Mouse (Mus musculus) liver, adult 2 months (tissue): Measurements from ENCODE around the gene Prkch.

Source experiments
- CTCF ChIP-seq: fragments of 200-500 bp; IDR thresholded peaks from 2 replicates; pipeline ENCODE4 v1.5.1; 2011; ENCODE audit warnings: low read depth, low read length, control low read depth
- POLR2A ChIP-seq: fragments of 200-500 bp; IDR thresholded peaks from 2 replicates; pipeline ENCODE4 v1.6.1; 2011; ENCODE audit warnings: low read length, control low read depth; ENCODE audit not compliant: insufficient read depth; ENCODE audit errors: extremely low read depth

DNA sequence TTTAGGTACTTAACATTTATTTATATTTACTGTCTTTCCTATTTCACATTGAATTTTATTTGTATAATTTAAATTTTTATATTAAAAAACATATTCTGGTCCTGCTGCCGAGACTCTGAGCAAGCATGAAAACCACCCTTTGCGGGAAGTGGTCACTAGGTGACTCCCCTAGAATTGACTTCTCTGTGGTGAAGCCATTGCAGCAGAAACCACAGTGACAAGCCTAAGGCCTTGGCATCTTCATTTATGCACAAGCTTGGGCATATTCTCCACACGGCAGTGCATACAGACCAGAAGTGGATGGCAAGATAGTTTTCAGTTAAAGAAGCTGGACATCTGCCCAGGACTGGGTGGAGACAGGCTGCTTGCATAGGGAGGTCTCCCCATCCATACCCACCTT, 117.4 kb downstream of the Prkch start:
- TF ChIP-seq POLR2A (no peak), CTCF (no peak)
